Mouse (Mus musculus): ENCODE measurements around the gene Cnbd2. TPM values are rescaled to one million over a fixed set of nuclear protein-coding genes. Genes with fewer than 3 reads are reported as not detected.
"Not testable (repeated sequence)": the region's sequence is repeated elsewhere in the genome, so short reads cannot be mapped to it uniquely, and the experiment has no call there.

Gene Cnbd2
- polyA plus RNA-seq, 1 experiment from 2014 or later: 1.9 TPM

- Histone ChIP-seq H3K27me3 (no peaks in the 10 kb centered on the region), H3K4me2 (no peak overlapping the region), H3K27ac (replicated peaks) (no peak overlapping the region), H3K9ac (no peak overlapping the region), H3K4me1 (replicated peaks) (no peaks in the 10 kb centered on the region), H3K36me3 (replicated peaks) (no peaks in the 10 kb centered on the region), H3K9me3 (replicated peaks) (no peaks in the 10 kb centered on the region), H3K4me3 (replicated peaks) (no peak overlapping the region)
- WGBS (ENCODE audit: insufficient replicate concordance): 62% methylated on average over 4 of the region's 4 CpGs
- ATAC-seq (ENCODE audit: insufficient read depth): no peak
Observed at GRCm38 (mm10) chr2:156381350-156381749, 69.3 kb downstream of the Cnbd2 start.

- Histone ChIP-seq H3K4me2 (peak overlapping the region; percentile 49), H3K4me3 (replicated peaks) (peak overlapping the region; percentile 53)
- not testable (repeated sequence) for H3K27ac ChIP-seq (replicated peaks); H3K9me3 ChIP-seq (replicated peaks); H3K27me3 ChIP-seq; H3K9ac ChIP-seq; H3K4me1 ChIP-seq (replicated peaks); H3K36me3 ChIP-seq (replicated peaks)
- peak; percentile 84 for ATAC-seq (ENCODE audit: insufficient read depth)
- WGBS (ENCODE audit: insufficient replicate concordance): 3% methylated on average over 11 of the region's 63 CpGs
Observed at GRCm38 (mm10) chr2:156392461-156393154, 80.5 kb downstream of the Cnbd2 start.

GRCm38 (mm10) chr2:156393155-156393828 lies 81.2 kb downstream of the Cnbd2 start:
- 44% methylated on average over 5 of the region's 5 CpGs for WGBS (ENCODE audit: insufficient replicate concordance)
- H3K9ac ChIP-seq: no peak overlapping the region
- ATAC-seq (ENCODE audit: insufficient read depth): no peak
- peak overlapping the region; percentile 49 for H3K4me2 ChIP-seq
- H3K36me3 ChIP-seq (replicated peaks): no peaks in the 10 kb centered on the region
- H3K27ac ChIP-seq (replicated peaks): no peak overlapping the region
- peak overlapping the region; percentile 53 for H3K4me3 ChIP-seq (replicated peaks)
- H3K27me3 ChIP-seq: no peaks in the 10 kb centered on the region
- no peaks in the 10 kb centered on the region for H3K9me3 ChIP-seq (replicated peaks)
- H3K4me1 ChIP-seq (replicated peaks): 0 out of 2 replicates have a peak, but pooled peaks cover 6% of the 10 kb centered on the region

GRCm38 (mm10) chr2:156394282-156394681 lies 82.2 kb downstream of the Cnbd2 start:
- no peak overlapping the region for H3K9ac ChIP-seq
- 85% methylated on average over 4 of the region's 4 CpGs for WGBS (ENCODE audit: insufficient replicate concordance)
- H3K4me1 ChIP-seq (replicated peaks): 0 out of 2 replicates have a peak, but pooled peaks cover 6% of the 10 kb centered on the region
- no peak overlapping the region for H3K27ac ChIP-seq (replicated peaks)
- H3K36me3 ChIP-seq (replicated peaks): no peaks in the 10 kb centered on the region
- H3K4me3 ChIP-seq (replicated peaks): no peak overlapping the region
- H3K27me3 ChIP-seq: no peaks in the 10 kb centered on the region
- H3K9me3 ChIP-seq (replicated peaks): no peaks in the 10 kb centered on the region
- no peak overlapping the region for H3K4me2 ChIP-seq
- no peak for ATAC-seq (ENCODE audit: insufficient read depth)

- no peak overlapping the region for H3K4me3 ChIP-seq (replicated peaks)
- 56% methylated on average over 2 of the region's 2 CpGs for WGBS (ENCODE audit: insufficient replicate concordance)
- H3K9me3 ChIP-seq (replicated peaks): no peaks in the 10 kb centered on the region
- no peak overlapping the region for H3K27ac ChIP-seq (replicated peaks)
- H3K4me1 ChIP-seq (replicated peaks): peaks cover 7% of the 10 kb centered on the region
- H3K36me3 ChIP-seq (replicated peaks): no peaks in the 10 kb centered on the region
- no peak for ATAC-seq (ENCODE audit: insufficient read depth)
- no peak overlapping the region for H3K4me2 ChIP-seq
- H3K27me3 ChIP-seq: no peaks in the 10 kb centered on the region
- no peak overlapping the region for H3K9ac ChIP-seq
Observed at GRCm38 (mm10) chr2:156396096-156396495, 84.0 kb downstream of the Cnbd2 start.

- no peak overlapping the region for H3K4me2 ChIP-seq
- 68% methylated on average over 7 of the region's 7 CpGs for WGBS (ENCODE audit: insufficient replicate concordance)
Observed at GRCm38 (mm10) chr2:156397988-156398387, 85.9 kb downstream of the Cnbd2 start.

GRCm38 (mm10) chr2:156399485-156399884 lies 87.4 kb downstream of the Cnbd2 start:
- Histone ChIP-seq H3K27me3 (no peaks in the 10 kb centered on the region), H3K4me2 (no peak overlapping the region), H3K36me3 (replicated peaks) (no peaks in the 10 kb centered on the region), H3K4me1 (replicated peaks) (peaks cover 6% of the 10 kb centered on the region), H3K9me3 (replicated peaks) (no peaks in the 10 kb centered on the region), H3K4me3 (replicated peaks) (no peak overlapping the region), H3K27ac (replicated peaks) (no peak overlapping the region), H3K9ac (no peak overlapping the region)
- WGBS (ENCODE audit: insufficient replicate concordance): 64% methylated on average over 1 of the region's 1 CpGs
- ATAC-seq (ENCODE audit: insufficient read depth): no peak

More at GRCm38 (mm10) chr2:156397988-156398387, 85.9 kb downstream of the Cnbd2 start:
- no peak for ATAC-seq (ENCODE audit: insufficient read depth)
- no peaks in the 10 kb centered on the region for H3K36me3 ChIP-seq (replicated peaks)
- H3K4me1 ChIP-seq (replicated peaks): peaks cover 12% of the 10 kb centered on the region
- no peak overlapping the region for H3K9ac ChIP-seq
- no peaks in the 10 kb centered on the region for H3K27me3 ChIP-seq
- no peak overlapping the region for H3K27ac ChIP-seq (replicated peaks)
- H3K4me3 ChIP-seq (replicated peaks): no peak overlapping the region
- H3K9me3 ChIP-seq (replicated peaks): no peaks in the 10 kb centered on the region

GRCm38 (mm10) chr2:156401331-156401730 lies 89.2 kb downstream of the Cnbd2 start:
- Histone ChIP-seq H3K4me2 (peak overlapping the region; percentile 10; the same call in 1 of the 2 replicates), H3K27ac (replicated peaks) (no peak overlapping the region)
- WGBS (ENCODE audit: insufficient replicate concordance): 7% methylated on average over 9 of the region's 9 CpGs

GRCm38 (mm10) chr2:156402036-156402435 lies 89.9 kb downstream of the Cnbd2 start:
- Histone ChIP-seq H3K4me3 (replicated peaks) (no peak overlapping the region), H3K27ac (replicated peaks) (no peak overlapping the region), H3K4me2 (no peak overlapping the region), H3K9ac (no peak overlapping the region), H3K9me3 (replicated peaks) (no peaks in the 10 kb centered on the region), H3K4me1 (replicated peaks) (peaks cover 6% of the 10 kb centered on the region), H3K36me3 (replicated peaks) (no peaks in the 10 kb centered on the region), H3K27me3 (no peaks in the 10 kb centered on the region)
- 60% methylated on average over 3 of the region's 3 CpGs for WGBS (ENCODE audit: insufficient replicate concordance)
- ATAC-seq (ENCODE audit: insufficient read depth): no peak

More at GRCm38 (mm10) chr2:156401331-156401730, 89.2 kb downstream of the Cnbd2 start:
- Histone ChIP-seq H3K27me3 (no peaks in the 10 kb centered on the region), H3K9me3 (replicated peaks) (no peaks in the 10 kb centered on the region), H3K36me3 (replicated peaks) (no peaks in the 10 kb centered on the region), H3K4me3 (replicated peaks) (no peak overlapping the region), H3K9ac (no peak overlapping the region), H3K4me1 (replicated peaks) (peaks cover 6% of the 10 kb centered on the region)
- ATAC-seq (ENCODE audit: insufficient read depth): peak; percentile 68; the same call in 1 of the 2 replicates

- no peak for ATAC-seq (ENCODE audit: insufficient read depth)
- no peak overlapping the region for H3K4me3 ChIP-seq (replicated peaks)
- no peak overlapping the region for H3K9ac ChIP-seq
Observed at GRCm38 (mm10) chr2:156406987-156407386, 94.9 kb downstream of the Cnbd2 start.

GRCm38 (mm10) chr2:156408168-156408567 lies 96.1 kb downstream of the Cnbd2 start:
- no peaks in the 10 kb centered on the region for H3K9me3 ChIP-seq (replicated peaks)
- H3K4me2 ChIP-seq: no peak overlapping the region
- no peaks in the 10 kb centered on the region for H3K4me1 ChIP-seq (replicated peaks)
- H3K4me3 ChIP-seq (replicated peaks): no peak overlapping the region
- WGBS (ENCODE audit: insufficient replicate concordance): 57% methylated on average over 8 of the region's 8 CpGs
- H3K27me3 ChIP-seq: 0 out of 2 replicates have a peak, but pooled peaks cover 3% of the 10 kb centered on the region
- no peak overlapping the region for H3K27ac ChIP-seq (replicated peaks)
- no peak for ATAC-seq (ENCODE audit: insufficient read depth)
- no peaks in the 10 kb centered on the region for H3K36me3 ChIP-seq (replicated peaks)
- H3K9ac ChIP-seq: no peak overlapping the region

More at GRCm38 (mm10) chr2:156406987-156407386, 94.9 kb downstream of the Cnbd2 start:
- Histone ChIP-seq H3K36me3 (replicated peaks) (no peaks in the 10 kb centered on the region), H3K4me1 (replicated peaks) (no peaks in the 10 kb centered on the region), H3K9me3 (replicated peaks) (no peaks in the 10 kb centered on the region), H3K27me3 (0 out of 2 replicates have a peak, but pooled peaks cover 3% of the 10 kb centered on the region), H3K4me2 (no peak overlapping the region), H3K27ac (replicated peaks) (no peak overlapping the region)
- 29% methylated on average over 3 of the region's 3 CpGs for WGBS (ENCODE audit: insufficient replicate concordance)
